Mouse (Mus musculus) urinary bladder, adult 2 months (tissue): Measurements from ENCODE around the gene Sh3gl2. TPM values are rescaled to one million over a fixed set of nuclear protein-coding genes. Genes with fewer than 3 reads are reported as not detected.

Source experiments
- DNase-seq: peaks from one replicate; pipeline ENCODE4 v3.0.0; 2022; ENCODE audit warnings: low spot score
- polyA plus RNA-seq: library from polyadenylated mRNA; depleted of rRNA; stranded (reverse); fragments of >200 nt; gene quantifications from 2 replicates; pipeline ENCODE4 v1.2.3, GENCODE M21; 2012; rRNA removed

Sh3gl2 gene
- 150 and 151 TPM in 2 replicates for polyA plus RNA-seq

- peak; percentile 76 for DNase-seq
These were observed at the start of gene Sh3gl2 for GRCm38 (mm10) chr4:85205071-85205635. Gene Sh3gl2, plus strand, starts transcription at chr4:85205126.

DNA sequence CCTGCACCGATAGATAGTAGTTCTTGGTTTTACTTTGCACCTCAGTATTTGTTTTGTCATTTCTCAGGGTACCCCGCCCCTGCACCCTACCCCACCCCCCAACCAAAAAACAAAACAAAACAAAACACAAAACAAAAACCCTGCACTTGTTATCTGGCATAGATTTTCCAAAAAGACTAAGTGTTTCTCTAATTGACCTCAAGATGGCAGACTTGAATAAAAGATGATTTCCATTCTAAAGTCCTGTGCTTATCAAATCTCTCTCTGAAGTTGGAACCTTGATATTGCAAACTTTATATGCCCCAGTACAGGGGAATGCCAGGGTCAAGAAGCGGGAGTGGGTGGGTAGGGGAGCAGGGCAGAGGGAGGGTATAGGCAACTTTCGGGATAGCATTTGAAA is 43.8 kb upstream of the Sh3gl2 start:
- no peak for DNase-seq

DNA sequence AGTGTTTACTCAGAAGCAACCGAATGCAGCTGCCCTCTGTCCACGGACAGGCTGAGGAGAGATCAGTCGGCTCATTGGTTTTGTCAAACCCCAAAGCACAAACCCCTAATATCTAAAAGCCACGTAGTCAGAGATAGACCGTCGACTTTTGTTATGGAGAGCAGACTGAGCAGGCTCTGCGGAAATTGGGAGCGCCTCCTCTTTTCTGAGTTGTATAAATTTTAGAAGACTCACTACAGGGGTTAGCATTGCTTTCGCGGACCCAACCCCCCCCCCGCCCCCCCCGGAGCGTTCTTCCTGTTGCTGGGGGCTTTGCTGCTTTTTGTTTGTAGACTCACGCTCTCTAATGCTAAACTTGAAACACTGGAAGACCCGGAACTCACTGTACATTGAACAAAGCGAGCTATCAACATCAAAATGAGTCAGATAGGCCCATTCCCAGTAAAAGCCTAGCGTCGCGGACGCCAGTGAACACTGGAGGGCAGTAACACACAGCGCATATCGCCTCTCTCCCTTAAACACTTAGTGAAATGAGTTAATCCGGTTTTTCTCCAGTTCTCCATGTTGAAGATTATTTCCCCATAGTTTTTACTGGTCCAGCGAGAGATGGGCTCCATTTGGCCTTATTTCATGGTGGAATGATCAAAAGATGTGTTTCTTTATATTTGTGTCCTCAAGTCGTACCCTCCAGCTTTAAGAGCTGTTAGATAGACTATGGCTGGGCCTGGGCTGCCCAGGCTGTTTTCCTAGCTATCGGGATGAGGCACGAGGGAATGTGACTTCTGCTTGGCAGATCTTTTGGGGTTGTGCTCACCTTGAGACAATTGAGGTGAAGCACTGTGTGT is 42.2 kb upstream of the Sh3gl2 start:
- no peak for DNase-seq

DNA sequence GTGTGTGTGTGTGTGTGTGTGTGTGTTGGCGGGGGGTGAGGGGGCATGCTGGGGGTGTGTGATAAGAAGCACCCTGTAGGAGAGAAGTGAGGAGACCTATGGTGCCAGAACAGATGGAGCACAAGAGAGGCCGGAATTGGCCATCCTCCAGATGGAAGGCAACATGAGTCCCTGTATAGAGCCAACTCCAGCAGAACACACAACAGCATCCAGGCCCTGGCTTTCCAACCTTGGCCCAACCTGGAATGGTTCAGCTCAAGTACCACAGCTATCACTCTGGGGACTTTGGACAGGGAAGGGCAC is 41.7 kb upstream of the Sh3gl2 start:
- DNase-seq: no peak

GRCm38 (mm10) chr4:85168001-85168400 is 36.9 kb upstream of the Sh3gl2 start:
- DNase-seq: no peak

- DNase-seq: no peak
These were observed 29.5 kb upstream of the Sh3gl2 start for GRCm38 (mm10) chr4:85175466-85175865.

GRCm38 (mm10) chr4:85178394-85179051 is 26.4 kb upstream of the Sh3gl2 start:
- DNase-seq: no peak

GRCm38 (mm10) chr4:85186011-85186410 is 18.9 kb upstream of the Sh3gl2 start:
- no peak for DNase-seq

DNA sequence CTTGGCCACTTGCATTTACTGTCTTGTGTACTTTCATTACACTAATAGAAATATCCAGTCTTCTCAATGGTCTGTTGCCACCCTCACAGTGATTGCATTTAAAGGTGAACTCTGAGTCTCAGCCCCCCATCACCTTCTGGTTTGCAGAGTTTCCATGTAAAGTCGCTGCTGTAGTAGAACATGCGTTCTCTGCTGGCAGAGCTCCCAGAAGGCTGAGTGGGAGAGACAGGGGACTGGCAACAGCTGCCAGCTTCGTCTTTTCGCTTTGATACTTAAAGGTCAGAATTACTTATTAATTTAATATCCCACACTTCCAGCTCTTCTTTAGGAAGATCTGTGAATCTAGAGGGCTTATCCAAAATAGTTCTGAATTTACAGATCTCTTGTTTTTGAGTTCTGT is 8.7 kb upstream of the Sh3gl2 start:
- no peak for DNase-seq

DNA sequence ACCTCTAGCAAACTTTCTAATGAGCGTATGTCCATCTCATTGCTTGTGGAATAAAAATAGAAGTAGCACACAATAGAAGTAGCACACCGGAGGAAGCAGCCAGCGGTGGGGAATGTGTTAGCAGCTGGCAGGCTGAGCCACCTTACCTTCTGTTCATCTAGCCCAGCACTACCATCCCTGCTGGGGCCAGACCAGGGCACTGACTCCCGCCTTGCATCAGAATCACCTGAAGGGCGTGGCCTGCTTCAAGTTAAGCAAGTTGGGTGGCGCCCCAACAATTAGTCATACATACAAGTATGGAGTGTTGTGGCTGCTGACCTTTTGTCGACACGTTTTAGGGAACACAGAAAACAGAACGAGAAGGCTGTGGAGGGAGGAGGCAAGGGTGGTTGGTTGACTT is 6.5 kb upstream of the Sh3gl2 start:
- DNase-seq: no peak

DNA sequence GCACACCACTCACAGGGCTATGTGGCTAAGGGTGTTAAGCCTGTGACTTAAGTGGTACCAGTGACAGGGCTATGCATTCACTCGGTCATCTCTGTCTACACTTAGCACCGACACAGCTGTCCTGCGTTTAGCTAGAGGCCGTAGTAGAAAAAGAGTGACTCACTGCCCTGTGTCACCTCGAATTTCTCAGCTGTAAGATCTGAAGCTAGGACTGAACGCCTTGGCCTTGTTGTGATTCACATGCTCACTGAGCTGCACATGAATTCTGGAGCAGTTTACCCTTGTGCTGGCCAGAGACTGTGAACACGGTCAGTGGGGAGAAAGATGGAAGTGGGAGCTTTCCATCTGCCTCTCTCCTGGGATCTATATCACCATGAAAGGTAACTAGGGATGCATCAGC is 2.3 kb upstream of the Sh3gl2 start:
- DNase-seq: no peak

GRCm38 (mm10) chr4:85205636-85206211 is 798 bp downstream of the Sh3gl2 start:
- no peak for DNase-seq

- DNase-seq: no peak
These were observed 1.9 kb downstream of the Sh3gl2 start for GRCm38 (mm10) chr4:85206675-85207400.

DNA sequence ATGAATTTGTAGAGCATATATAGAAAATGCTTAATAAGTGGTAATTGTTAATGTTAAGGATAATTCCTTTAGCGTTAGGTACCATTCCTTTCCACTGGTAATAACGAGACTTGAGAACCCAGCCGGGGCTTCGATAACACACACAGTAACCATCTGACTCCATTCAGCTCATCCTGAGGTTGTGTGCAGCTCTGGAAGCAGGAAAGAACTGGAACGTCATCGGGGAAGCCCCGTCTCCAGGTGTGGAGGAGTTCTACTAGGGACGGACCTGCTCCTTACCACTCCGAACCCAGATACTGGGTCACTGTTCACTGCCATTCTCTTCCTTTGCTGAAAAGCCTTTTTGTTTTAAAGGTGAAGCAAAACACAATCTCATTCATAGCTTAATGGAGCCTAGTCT is 2.6 kb downstream of the Sh3gl2 start:
- DNase-seq: no peak

DNA sequence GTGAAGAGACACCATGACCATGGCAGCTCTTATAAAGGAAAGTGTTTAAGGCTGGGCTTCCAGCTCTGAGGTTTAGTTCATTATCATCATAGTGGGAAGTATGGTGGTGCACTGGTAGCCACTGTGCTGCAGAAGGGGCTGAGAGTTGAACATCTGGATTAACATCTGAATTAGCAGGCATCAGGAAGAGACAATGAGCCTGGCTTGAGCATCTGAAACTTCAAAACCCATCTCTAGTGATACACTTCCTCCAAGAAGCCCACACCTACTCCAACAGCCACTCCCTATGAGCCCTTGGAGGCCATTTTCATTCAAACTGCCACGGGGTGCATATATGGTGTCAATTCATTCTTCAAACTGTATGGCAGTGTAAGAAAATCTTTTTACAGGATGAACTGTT is 3.6 kb downstream of the Sh3gl2 start:
- no peak for DNase-seq

GRCm38 (mm10) chr4:85210953-85211352 is 6.0 kb downstream of the Sh3gl2 start:
- DNase-seq: no peak

- no peak for DNase-seq
These were observed 12.1 kb downstream of the Sh3gl2 start for GRCm38 (mm10) chr4:85217003-85217402.

DNA sequence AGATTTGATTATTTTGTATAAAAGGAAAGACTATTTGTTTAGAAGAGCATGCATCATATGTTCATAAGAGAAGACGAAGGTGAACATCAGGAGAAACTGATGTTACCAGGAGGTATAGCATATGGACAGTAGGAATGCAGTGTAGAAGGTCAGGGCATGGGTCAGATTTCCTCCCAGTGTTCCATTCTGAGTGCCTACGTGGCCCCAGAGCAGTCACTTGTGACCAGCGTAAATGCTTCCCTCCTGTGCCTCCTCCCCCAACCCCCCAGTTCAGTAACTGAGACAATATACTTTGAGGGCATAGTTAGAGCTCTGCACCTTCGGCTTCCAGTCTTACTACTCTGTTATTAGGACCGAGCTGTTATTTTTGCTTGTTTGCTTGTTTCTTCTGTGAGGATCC is 17.8 kb downstream of the Sh3gl2 start:
- DNase-seq: no peak

DNA sequence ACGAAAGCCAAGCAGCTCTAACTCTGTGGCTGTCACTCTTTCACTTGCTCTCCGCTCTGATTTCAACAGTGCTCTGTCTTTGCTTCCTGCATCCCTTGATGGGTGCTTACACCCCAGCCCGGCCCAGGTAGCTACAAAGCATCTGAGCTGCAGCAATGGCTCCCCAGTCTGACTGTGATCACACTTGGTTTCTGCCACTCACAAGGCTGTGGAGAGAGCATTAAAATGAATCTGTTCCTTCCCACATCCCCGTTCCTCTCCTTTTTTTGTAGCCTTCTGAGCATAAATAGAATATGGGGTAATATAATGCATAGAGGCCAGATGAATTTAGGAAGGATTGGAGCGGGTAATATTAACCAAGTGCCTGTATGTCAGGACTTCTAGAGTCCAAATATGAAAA is 21.8 kb downstream of the Sh3gl2 start:
- DNase-seq: no peak

GRCm38 (mm10) chr4:85227664-85228588 is 23.0 kb downstream of the Sh3gl2 start:
- no peak for DNase-seq

GRCm38 (mm10) chr4:85228589-85228948 is 23.6 kb downstream of the Sh3gl2 start:
- DNase-seq: no peak
